Mouse (Mus musculus) ES-E14 (cell line): ENCODE data around the gene Tmem185a. TPM values are rescaled to one million over a fixed set of nuclear protein-coding genes. Genes with fewer than 3 reads are reported as not detected.
"Not testable (repeated sequence)": the region's sequence is repeated elsewhere in the genome, so short reads cannot be mapped to it uniquely, and the experiment has no call there.

Experiments
- DNase-seq: peaks from one replicate; pipeline ENCODE4 v3.0.0-alpha.2; 2013; ENCODE audit warnings: low read depth, low spot score
- H3K27ac ChIP-seq: 2 replicates; pipeline ENCODE4 v1.5.1; 2012; ENCODE audit warnings: low read depth, mild to moderate bottlenecking, low read length, moderate library complexity, mixed read lengths; ENCODE audit not compliant: poor library complexity, insufficient read depth, severe bottlenecking
- H3K36me3 ChIP-seq: 2 replicates; pipeline ENCODE4 v1.6.1; 2012; ENCODE audit warnings: mild to moderate bottlenecking, low read length, moderate library complexity, mixed read lengths; ENCODE audit not compliant: control insufficient read depth, poor library complexity, insufficient read depth, severe bottlenecking
- H3K4me1 ChIP-seq, 2 experiments: fragments of 150-350 bp in 1 of 2; sonication (generic) in 1 of 2; 2 replicates each; pipeline ENCODE4 v1.6.1; 2012; ENCODE audit warnings: low read length in 2 of 2, mild to moderate bottlenecking in 1 of 2, mixed read lengths in 1 of 2; ENCODE audit not compliant: control insufficient read depth in 2 of 2, insufficient read depth in 2 of 2, poor library complexity in 1 of 2
- H3K4me3 ChIP-seq, 2 experiments: fragments of 150-350 bp in 1 of 2; sonication (generic) in 1 of 2; 2 replicates each; pipeline ENCODE4 v1.5.1; 2012; ENCODE audit warnings: low read length in 2 of 2, low read depth in 1 of 2, mild to moderate bottlenecking in 1 of 2, mixed read lengths in 1 of 2; ENCODE audit not compliant: insufficient read depth in 1 of 2, poor library complexity in 1 of 2, severe bottlenecking in 1 of 2
- H3K9ac ChIP-seq: 2 replicates; pipeline ENCODE4 v1.6.1; 2012; ENCODE audit warnings: low read depth, mild to moderate bottlenecking, low read length, mixed read lengths; ENCODE audit not compliant: poor library complexity, insufficient read depth, severe bottlenecking
- H3K9me3 ChIP-seq: fragments of 150-350 bp; sonication (generic); 2 replicates; pipeline ENCODE4 v1.6.1; 2012; ENCODE audit warnings: low read depth, mild to moderate bottlenecking, low read length; ENCODE audit not compliant: control insufficient read depth, insufficient read depth
- CHD2 ChIP-seq: IDR thresholded peaks from 2 replicates; pipeline ENCODE4 v1.6.1; 2014; ENCODE audit warnings: mild to moderate bottlenecking, low read depth, low read length, inconsistent platforms
- HCFC1 ChIP-seq: IDR thresholded peaks from 2 replicates; pipeline ENCODE4 v1.6.1; 2012; ENCODE audit warnings: low read length, inconsistent platforms, borderline replicate concordance; ENCODE audit not compliant: insufficient read depth
- MAFK ChIP-seq: IDR thresholded peaks from 2 replicates; pipeline ENCODE4 v1.6.1; 2014; ENCODE audit warnings: mild to moderate bottlenecking, low read depth, low read length, inconsistent platforms; ENCODE audit not compliant: insufficient read depth
- ZC3H11A ChIP-seq: IDR thresholded peaks from 2 replicates; pipeline ENCODE4 v1.6.1; 2012; ENCODE audit warnings: low read depth, mild to moderate bottlenecking, inconsistent platforms, low read length, borderline replicate concordance
- ZNF384 ChIP-seq: IDR thresholded peaks from 2 replicates; pipeline ENCODE4 v1.6.1; 2012; ENCODE audit warnings: low read depth, low read length, inconsistent platforms
- in situ Hi-C, 2 experiments: fragments of 600-800 bp; cut with MboI; formaldehyde crosslinking; loops; one replicate each; pipeline ENCODE4 v1.15.1; 2025; ENCODE audit warnings: low sequenced_read_pairs in 2 of 2, inconsistent platforms in 1 of 2; ENCODE audit not compliant: unreplicated experiment in 2 of 2
- total RNA-seq: library from RNA; depleted of rRNA; stranded (reverse); fragments of 300-350 nt; gene quantifications from 2 replicates; pipeline ENCODE4 v1.2.3, GENCODE M21; 2012

Gene Tmem185a
- total RNA-seq, 1 experiment = 23.5 TPM

GRCm38 (mm10) chrX:70475215-70475765 is 1.7 kb downstream of the Tmem185a start:
- Histone ChIP-seq H3K36me3 (no peaks in the 10 kb centered on the region), H3K4me1 (no peaks in the 10 kb centered on the region), H3K9ac (no peak overlapping the region), H3K9me3 (no peaks in the 10 kb centered on the region), H3K4me3 (no peak overlapping the region), H3K27ac (no peak overlapping the region)
- in situ Hi-C loops = no loop called here
- no peak for DNase-seq
- TF ChIP-seq CHD2 (no peak), ZNF384 (no peak), MAFK (no peak), ZC3H11A (no peak), HCFC1 (no peak)

GRCm38 (mm10) chrX:70466897-70467296 is 10.1 kb downstream of the Tmem185a start:
- no peak for DNase-seq

GRCm38 (mm10) chrX:70465489-70465888 is 11.5 kb downstream of the Tmem185a start:
- H3K36me3 ChIP-seq = no peaks in the 10 kb centered on the region
- in situ Hi-C loops = no loop called here
- no peaks in the 10 kb centered on the region for H3K4me1 ChIP-seq
- no peak for DNase-seq
- H3K9me3 ChIP-seq = no peaks in the 10 kb centered on the region
- no peak overlapping the region for H3K4me3 ChIP-seq
- H3K27ac ChIP-seq = no peak overlapping the region
- H3K9ac ChIP-seq = no peak overlapping the region
- TF ChIP-seq MAFK (no peak), HCFC1 (no peak), CHD2 (no peak), ZC3H11A (no peak), ZNF384 (no peak)

More at GRCm38 (mm10) chrX:70466897-70467296, 10.1 kb downstream of the Tmem185a start:
- in situ Hi-C loops = no loop called here
- Histone ChIP-seq H3K27ac (no peak overlapping the region), H3K4me3 (no peak overlapping the region), H3K36me3 (no peaks in the 10 kb centered on the region), H3K9me3 (no peaks in the 10 kb centered on the region), H3K4me1 (no peaks in the 10 kb centered on the region), H3K9ac (no peak overlapping the region)
- no peak for TF ChIP-seq CHD2
- no peak for TF ChIP-seq MAFK
- TF ChIP-seq ZNF384 = no peak
- TF ChIP-seq ZC3H11A = no peak
- no peak for TF ChIP-seq HCFC1

GRCm38 (mm10) chrX:70463621-70464020 is 13.4 kb downstream of the Tmem185a start:
- H3K36me3 ChIP-seq = no peaks in the 10 kb centered on the region
- in situ Hi-C loops = no loop called here
- no peak overlapping the region for H3K27ac ChIP-seq
- no peak for DNase-seq
- H3K9ac ChIP-seq = no peak overlapping the region
- H3K4me1 ChIP-seq = no peaks in the 10 kb centered on the region
- H3K9me3 ChIP-seq = no peaks in the 10 kb centered on the region
- TF ChIP-seq ZNF384 (no peak), ZC3H11A (no peak), HCFC1 (no peak), MAFK (no peak), CHD2 (no peak)
- H3K4me3 ChIP-seq = no peak overlapping the region

GRCm38 (mm10) chrX:70452359-70452758 is 24.6 kb downstream of the Tmem185a start:
- H3K4me1 ChIP-seq, H3K4me3 ChIP-seq, H3K9me3 ChIP-seq, DNase-seq, H3K36me3 ChIP-seq, in situ Hi-C loops, H3K27ac ChIP-seq, H3K9ac ChIP-seq: not testable (repeated sequence)

- H3K9me3 ChIP-seq, in situ Hi-C loops, H3K4me3 ChIP-seq, H3K9ac ChIP-seq, H3K36me3 ChIP-seq, DNase-seq, H3K4me1 ChIP-seq, H3K27ac ChIP-seq: not testable (repeated sequence)
Measured at GRCm38 (mm10) chrX:70425473-70425872, 51.5 kb downstream of the Tmem185a start.
